Mouse (Mus musculus): ENCODE results near the gene Gpr19.

Gene Gpr19

GRCm38 (mm10) chr6:134849461-134849860, 48.9 kb downstream of the Gpr19 start:
- DNase-seq (ENCODE audit: low spot score in 2 of 2), result no peak

GRCm38 (mm10) chr6:134848197-134848890, 50.0 kb downstream of the Gpr19 start:
- no peak for DNase-seq (ENCODE audit: low spot score in 2 of 2)

- no peak for DNase-seq (ENCODE audit: low spot score in 2 of 2)
These were observed 50.8 kb downstream of the Gpr19 start for GRCm38 (mm10) chr6:134847550-134847949.

GRCm38 (mm10) chr6:134846308-134846707, 52.1 kb downstream of the Gpr19 start:
- no peak for DNase-seq (ENCODE audit: low spot score in 2 of 2)

GRCm38 (mm10) chr6:134845726-134846125, 52.7 kb downstream of the Gpr19 start:
- DNase-seq (ENCODE audit: low spot score in 2 of 2), result no peak

- DNase-seq (ENCODE audit: low spot score in 2 of 2), result no peak
These were observed 58.0 kb downstream of the Gpr19 start for GRCm38 (mm10) chr6:134840346-134840745.

GRCm38 (mm10) chr6:134838111-134838510, 60.3 kb downstream of the Gpr19 start:
- no peak for DNase-seq (ENCODE audit: low spot score in 2 of 2)

- DNase-seq (ENCODE audit: low spot score in 2 of 2), result no peak
These were observed 63.7 kb downstream of the Gpr19 start for GRCm38 (mm10) chr6:134834585-134835251.

GRCm38 (mm10) chr6:134830776-134831175, 67.6 kb downstream of the Gpr19 start:
- no peak for DNase-seq (ENCODE audit: low spot score in 2 of 2)

- DNase-seq (ENCODE audit: low spot score in 2 of 2), result peak; percentile 99
These were observed 68.3 kb downstream of the Gpr19 start, which contains the start of gene Crebl2 for GRCm38 (mm10) chr6:134829786-134830700. Crebl2 (plus strand) TSS chr6:134830154.

- DNase-seq (ENCODE audit: low spot score in 2 of 2), result no peak
These were observed 75.5 kb downstream of the Gpr19 start for GRCm38 (mm10) chr6:134822844-134823243.

GRCm38 (mm10) chr6:134820411-134820810, 78.0 kb downstream of the Gpr19 start:
- peak in 1 of 2 experiments; percentile 33 for DNase-seq (ENCODE audit: low spot score in 2 of 2)

- peak in 1 of 2 experiments; percentile 38 for DNase-seq (ENCODE audit: low spot score in 2 of 2)
These were observed 78.6 kb downstream of the Gpr19 start for GRCm38 (mm10) chr6:134819741-134820140.
